Mouse (Mus musculus) thymus, adult 2 months (tissue): ENCODE data around the gene Dmrt2.

ENCODE experiments used
- CTCF ChIP-seq: fragments of 200-500 bp; IDR thresholded peaks from 2 replicates; pipeline ENCODE4 v1.5.1; 2012; ENCODE audit warnings: mild to moderate bottlenecking, control low read depth, low read length, moderate library complexity, borderline replicate concordance; ENCODE audit not compliant: control insufficient read depth, poor library complexity, insufficient read depth; ENCODE audit errors: extremely low read depth
- POLR2A ChIP-seq: fragments of 200-500 bp; IDR thresholded peaks from 2 replicates; pipeline ENCODE4 v1.6.1; 2012; ENCODE audit warnings: mild to moderate bottlenecking, low read length, control low read depth, moderate library complexity; ENCODE audit not compliant: control insufficient read depth, poor library complexity, insufficient read depth; ENCODE audit errors: extremely low read depth

DNA sequence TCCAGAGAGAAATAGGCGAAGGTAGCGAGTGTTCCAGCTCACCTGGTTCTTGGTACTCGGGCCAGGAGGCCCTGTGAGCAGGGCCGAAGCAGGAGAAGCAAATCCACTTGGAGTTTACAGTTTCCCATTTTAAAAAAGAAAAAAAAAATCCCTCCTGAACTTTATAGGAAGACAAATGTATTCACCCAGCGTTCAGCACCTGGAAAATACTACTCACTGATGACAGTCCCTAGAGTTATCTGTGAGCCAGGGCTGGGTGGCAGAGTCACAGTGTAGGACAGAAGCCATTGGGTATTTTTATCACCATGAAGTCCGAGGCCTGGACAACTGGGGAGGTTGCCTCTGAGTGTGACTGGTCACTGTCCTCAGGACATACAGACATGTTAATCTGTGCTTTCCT is 30.4 kb upstream of the Dmrt2 start:
- TF ChIP-seq CTCF (no peak), POLR2A (no peak)
